ENCODE assay signal across 8 mouse cellular contexts in the genomic region with DNA sequence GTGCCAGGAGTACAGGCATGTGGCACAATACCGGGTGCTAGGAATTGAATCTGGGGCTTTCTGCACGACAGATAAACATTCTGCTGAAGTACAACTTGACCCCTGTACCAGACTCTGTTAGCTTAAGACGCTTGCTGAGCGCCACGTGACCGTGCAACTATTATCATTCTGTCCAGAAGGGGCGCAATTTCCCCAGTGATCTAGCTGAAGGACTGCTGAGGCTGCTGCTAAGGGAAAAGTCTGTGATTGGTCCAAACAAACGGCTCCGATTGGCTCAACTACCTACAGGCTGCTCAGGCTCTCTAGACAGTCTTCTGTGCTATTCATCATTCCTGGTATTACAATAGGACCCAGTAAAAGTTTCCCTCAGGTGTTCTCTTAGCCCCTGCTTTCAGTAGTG. TPM values are rescaled to one million over a fixed set of nuclear protein-coding genes. Genes with fewer than 3 reads are reported as not detected.
DNase-seq lines count a peak whose midpoint lies in the region; ATAC-seq lines count a peak whose summit lies in the region.

No protein-coding gene starts in this region.

- 0% methylated on average over 9 of the region's 9 CpGs for WGBS in hindbrain, embryonic 13.5 days

- peak overlapping the region; percentile 51; the same call in 1 of the 2 replicates for H3K9ac ChIP-seq in hindbrain, embryonic 13.5 days

- no peaks in the 10 kb centered on the region for H3K27me3 ChIP-seq in hindbrain, embryonic 13.5 days

- no peaks in the 10 kb centered on the region for H3K36me3 ChIP-seq in hindbrain, embryonic 13.5 days

- ATAC-seq in hindbrain, embryonic 13.5 days (ENCODE audit: low FRiP score): peak; percentile 77

- peak overlapping the region; percentile 53 for H3K4me2 ChIP-seq in hindbrain, embryonic 13.5 days

- H3K27ac ChIP-seq in hindbrain, embryonic 13.5 days: peak overlapping the region; percentile 60

- DNase-seq in NIH3T3 (ENCODE audit: low read depth): peak; percentile 83
- DNase-seq in cerebellum, postnatal 10 days: peak; percentile 94 to 97
- DNase-seq in frontal cortex, postnatal 14 days (ENCODE audit: low spot score in 2 of 2): peak; percentile 78 to 87
- DNase-seq in layer of hippocampus, postnatal 14 days (ENCODE audit: low spot score in 2 of 2): peak; percentile 84 to 93
- peak; percentile 96 for DNase-seq in lung, postnatal 10 days
- DNase-seq in retina, adult 2 months (ENCODE audit: low read depth, low spot score): peak; percentile 86
- DNase-seq in thymus, postnatal 25 days: peak; percentile 87

- H3K9me3 ChIP-seq in hindbrain, embryonic 13.5 days: no peaks in the 10 kb centered on the region

- H3K4me1 ChIP-seq in hindbrain, embryonic 13.5 days (replicated peaks): peaks cover 21% of the 10 kb centered on the region

- peak overlapping the region; percentile 26 for H3K4me3 ChIP-seq in hindbrain, embryonic 13.5 days

RNA-seq across cellular contexts. Expression of a gene that starts 4.6 kb away (rescaled TPM):
- 30.0 and 30.4 TPM in 2 replicates for polyA plus RNA-seq in hindbrain, embryonic 13.5 days (2015; fragmentation: Nextera tagmentation; extraction: Ambion mirVana)
- 10 to 100 TPM; 12.8 to 17.0 TPM for total RNA-seq in layer of hippocampus, postnatal 14 days (2021)

RNA-seq across cellular contexts. Expression of a gene that starts 12.7 kb away (rescaled TPM):
- 36.1 and 36.8 TPM in 2 replicates for polyA plus RNA-seq in hindbrain, embryonic 13.5 days (2015; fragmentation: Nextera tagmentation; extraction: Ambion mirVana)
- 10 to 100 TPM; 12.6 to 13.0 TPM for total RNA-seq in layer of hippocampus, postnatal 14 days (2021)

RNA-seq across cellular contexts. Expression of a gene that starts 48.2 kb away (rescaled TPM):
- 54.9 and 55.3 TPM in 2 replicates for polyA plus RNA-seq in hindbrain, embryonic 13.5 days (2015; fragmentation: Nextera tagmentation; extraction: Ambion mirVana)
- 10 to 100 TPM; 24.7 to 25.7 TPM for total RNA-seq in layer of hippocampus, postnatal 14 days (2021)

Comparison
In these comparisons a context has a peak if more than half of its experiments do, and no peak if none do; other contexts are left out.
1. Peak in every context shown above with its lines: DNase-seq, ATAC-seq, H3K4me3 ChIP-seq and H3K27ac ChIP-seq.